Mouse (Mus musculus): ENCODE results near the gene Gm5089.

Gm5089 gene

DNA sequence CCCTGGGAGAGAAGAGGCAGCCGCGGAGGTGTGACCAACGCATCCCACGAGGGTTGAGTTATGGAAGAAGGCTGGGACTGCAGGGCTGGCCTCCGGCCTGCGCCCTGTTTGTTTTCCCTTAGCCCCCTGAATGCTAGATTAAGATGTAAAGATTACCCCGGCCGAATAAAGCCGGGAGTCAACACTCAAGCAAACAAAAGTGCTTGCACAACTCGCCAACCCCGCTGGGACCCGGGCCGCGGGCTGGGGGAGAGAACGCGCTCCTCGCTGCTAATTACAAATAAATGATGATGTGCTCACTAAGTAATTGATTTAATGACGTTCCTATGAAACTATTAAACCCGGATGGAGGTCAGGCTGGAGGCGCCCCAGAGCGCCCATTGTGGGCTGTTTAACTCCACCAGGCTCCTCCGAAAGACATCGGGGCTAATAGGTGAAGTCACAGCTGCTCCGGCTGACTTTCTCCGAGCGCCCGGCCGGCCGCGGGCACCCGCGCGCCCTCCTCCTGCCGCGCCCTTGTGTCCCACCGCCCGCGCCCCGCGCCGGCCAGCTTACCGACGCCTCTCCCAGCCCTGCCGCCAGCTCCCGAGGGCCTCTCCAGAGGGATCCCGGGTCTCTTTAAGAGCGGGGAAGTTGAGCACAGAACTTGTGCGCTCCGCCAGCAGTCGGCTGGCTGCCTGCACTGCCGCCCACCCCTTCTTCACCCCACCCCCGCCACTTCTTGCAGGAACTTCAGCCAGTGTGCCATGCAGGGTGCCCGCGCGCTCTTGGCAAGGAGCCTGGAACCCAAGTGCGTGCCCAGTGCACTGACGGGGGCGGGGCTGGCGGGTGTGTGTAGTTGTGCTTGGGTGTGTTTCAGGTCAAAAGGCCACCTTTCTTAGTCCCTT is at the start of gene Gm5089:
Gm5089 (minus strand) TSS at position 620 of the 887 bp plus-strand sequence.
- DNase-seq: peak; percentile 78

DNA sequence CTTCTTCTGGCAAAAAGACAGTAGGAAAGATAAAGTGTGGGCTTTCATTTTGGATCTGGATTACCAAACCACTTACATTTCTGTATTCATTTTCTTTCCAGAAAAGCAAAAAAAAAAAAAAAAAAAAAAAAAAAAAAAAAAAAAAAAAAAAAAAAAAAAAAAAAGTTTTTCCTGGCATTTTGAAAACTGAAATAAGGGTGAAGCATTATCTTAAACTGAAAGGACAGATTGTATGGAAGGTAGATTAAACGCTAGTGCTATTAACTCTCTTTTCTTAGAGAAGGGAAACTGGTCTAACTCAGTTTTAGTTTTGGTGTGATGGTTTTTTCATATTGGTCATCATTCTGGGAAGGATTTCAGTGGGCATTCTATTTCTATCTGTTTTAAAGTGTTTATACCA is 41.1 kb upstream of the Gm5089 start:
- DNase-seq: no peak

DNA sequence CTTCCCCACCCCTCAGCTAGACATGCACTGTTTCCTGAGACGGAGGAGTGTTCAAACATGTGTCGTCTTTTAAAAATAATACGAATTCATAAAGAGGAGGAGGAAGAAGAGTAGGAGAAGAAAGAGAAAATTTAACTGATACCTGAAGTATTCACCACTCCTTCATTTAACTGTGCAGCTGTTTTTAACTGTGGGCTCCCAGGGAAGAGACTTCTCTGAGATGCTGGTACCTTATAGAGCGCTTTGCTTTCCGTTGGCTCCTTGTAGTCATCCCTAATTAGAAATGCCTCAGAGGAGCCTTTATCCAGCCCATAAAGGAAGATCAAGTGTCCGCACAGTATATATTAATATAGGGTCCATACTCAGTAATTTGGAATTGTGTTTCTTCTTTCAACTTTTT is 40.6 kb upstream of the Gm5089 start:
- DNase-seq: no peak

DNA sequence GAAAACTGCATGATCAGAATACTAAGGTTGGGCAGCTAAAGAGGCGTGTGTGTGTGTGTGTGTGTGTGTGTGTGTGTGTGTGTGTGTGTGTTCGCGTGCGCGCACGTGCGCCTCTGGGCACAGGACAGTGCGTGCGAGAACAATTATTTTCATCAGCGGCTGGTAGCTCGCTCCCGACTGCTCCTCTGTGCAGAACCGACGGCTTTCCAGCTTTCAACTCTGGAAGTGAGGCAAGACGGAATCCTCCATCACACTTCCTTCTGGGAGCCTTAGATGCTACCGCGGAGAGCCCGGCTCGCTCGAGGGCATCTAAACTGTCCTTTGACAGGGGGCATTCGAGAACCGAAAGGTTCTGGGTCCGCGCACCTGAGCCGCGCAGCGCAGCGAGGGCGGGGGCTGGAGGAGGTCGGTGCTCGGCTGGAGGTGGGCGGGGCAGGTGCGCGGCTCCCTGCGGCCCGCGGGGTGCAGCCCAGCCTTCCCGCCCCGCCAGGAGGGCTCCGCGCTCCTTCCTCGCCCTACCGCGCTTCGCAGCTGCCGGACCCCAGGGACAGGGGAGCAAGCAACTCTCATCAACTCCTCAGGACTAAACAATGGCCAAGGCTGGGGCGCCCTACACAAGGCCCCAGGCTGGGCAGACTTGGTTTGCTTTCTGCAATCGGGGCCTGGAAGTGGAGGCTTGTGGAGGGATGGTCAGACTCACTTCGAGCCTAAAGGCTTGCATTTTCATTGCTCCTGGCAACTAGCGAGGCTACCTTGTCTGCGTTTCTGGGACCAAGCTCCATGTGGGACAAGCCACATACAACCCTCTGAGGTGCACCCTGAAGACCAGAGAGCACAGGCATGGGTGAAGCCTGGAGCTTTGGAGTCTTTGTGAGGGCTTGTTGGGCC is 39.8 kb upstream of the Gm5089 start, which contains the start of gene Gm10837:
Gm10837 (plus strand) TSS at position 146 of the 888 bp plus-strand sequence.
- peak; percentile 73 for DNase-seq

DNA sequence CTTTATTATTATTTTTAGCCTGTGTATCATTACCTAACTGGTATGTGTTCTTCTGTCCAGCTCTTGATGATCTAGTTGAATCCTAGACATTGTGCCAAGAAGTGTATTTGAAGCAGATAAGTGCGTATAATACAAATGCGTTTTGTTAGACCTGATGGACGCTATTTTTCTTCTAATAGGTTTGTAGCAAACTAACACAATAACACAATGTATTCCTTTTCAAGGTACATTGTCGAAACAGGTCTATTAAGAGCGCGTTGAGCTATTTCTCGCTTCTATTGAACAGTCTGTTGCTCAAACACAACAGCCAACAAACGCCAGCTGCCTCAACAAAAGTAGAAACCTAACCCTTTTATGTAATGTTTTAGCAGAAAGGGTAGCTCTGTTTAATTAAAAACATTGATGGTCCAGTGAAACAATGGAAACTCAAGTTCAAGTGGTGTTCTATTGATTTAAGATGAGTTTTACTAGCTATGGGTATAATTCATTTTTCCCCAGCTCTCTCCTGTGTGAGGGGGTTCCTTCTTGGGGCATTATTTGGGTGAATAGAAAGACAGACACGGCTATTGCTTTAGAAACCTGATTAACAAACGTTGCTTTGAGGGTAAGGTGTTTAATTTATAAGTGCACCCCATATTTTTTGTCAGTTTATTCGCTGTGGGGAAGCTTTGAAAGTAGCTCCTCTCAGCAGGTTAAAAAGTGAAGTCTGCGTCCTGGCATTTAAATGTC is 38.9 kb upstream of the Gm5089 start:
- peak; percentile 78 for DNase-seq

DNA sequence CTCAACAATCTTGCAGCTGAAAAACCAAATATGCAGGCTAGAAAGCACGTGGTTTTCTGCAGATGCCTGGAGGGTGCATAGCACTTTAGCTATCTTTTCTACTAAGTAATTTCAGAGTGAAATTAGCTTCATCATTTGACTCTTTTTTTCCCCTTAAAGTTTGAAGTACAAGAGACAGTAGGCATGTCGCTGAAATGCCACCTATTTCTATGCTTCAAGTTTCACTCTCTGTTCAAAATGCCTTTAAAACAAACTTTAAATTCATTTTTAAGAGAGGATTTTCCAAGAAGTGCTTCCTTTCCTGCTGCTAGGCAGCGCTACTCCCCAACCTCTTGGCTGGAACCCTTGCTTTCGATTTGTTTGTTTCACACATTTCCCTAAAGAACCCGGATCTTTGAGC is 38.1 kb upstream of the Gm5089 start:
- DNase-seq: peak; percentile 61

DNA sequence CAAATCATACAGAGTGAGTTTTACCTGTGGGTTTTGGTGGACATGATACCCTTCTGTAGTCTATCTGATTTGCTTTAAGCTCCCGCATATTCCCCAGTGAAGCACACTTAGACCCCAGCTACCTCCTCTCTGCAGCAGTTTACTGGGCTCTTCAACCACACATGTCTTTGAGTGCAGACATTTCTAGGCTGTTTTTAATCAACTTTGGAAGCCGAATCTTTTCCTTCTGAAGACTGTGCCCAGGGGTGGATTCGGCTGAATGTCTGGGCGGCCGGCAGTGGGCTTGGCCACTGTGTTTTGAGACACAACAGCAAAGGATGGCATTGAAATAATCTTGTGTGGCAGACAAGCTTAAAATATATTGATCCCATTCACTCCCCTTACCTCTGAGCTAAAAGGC is 36.5 kb upstream of the Gm5089 start:
- peak; percentile 59 for DNase-seq

DNA sequence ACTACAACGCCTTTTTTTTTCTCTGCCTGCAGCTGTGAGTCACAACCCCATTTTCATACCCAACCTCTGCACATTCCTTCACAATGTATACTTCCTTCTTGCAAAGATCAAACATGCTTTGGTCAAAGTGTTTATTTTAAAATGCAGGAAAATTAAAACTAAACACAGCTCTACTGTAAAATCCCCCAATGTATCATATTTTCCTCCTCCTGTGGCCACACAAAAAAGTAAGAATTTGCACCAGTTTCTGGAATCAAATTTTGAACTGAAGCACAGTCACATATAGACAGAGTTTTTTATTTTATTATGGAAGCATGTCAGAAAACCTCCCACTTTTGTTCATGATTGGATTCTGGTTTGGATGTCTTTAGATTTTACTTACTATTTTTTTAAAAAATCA is 35.7 kb upstream of the Gm5089 start:
- no peak for DNase-seq

DNA sequence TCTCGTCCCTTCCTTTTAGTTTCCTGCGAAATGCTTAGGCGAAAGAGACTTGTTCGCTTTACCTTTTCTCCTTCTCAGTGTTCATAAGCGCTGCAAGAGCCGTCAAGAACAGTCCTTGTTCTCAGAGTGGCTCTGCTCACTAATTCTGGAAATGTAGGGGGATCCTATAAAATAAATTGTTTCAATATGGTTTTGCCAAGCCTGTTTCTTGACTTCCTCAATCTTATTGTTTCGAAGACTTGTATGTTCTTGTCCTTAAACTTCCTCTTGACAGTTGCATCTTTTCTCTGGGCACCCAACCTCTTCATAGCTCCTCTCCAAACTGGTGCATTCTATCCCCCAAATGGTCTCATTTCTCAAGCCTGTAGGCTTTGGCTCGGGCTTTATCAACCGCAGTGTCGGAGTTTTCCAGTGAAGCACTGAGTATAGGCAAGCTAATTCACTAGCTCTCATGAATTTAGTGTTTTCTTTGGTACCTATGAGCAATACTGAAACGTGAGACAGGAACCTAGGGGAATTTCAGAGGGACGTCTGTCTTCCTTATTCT is 34.8 kb upstream of the Gm5089 start:
- peak; percentile 63 for DNase-seq

DNA sequence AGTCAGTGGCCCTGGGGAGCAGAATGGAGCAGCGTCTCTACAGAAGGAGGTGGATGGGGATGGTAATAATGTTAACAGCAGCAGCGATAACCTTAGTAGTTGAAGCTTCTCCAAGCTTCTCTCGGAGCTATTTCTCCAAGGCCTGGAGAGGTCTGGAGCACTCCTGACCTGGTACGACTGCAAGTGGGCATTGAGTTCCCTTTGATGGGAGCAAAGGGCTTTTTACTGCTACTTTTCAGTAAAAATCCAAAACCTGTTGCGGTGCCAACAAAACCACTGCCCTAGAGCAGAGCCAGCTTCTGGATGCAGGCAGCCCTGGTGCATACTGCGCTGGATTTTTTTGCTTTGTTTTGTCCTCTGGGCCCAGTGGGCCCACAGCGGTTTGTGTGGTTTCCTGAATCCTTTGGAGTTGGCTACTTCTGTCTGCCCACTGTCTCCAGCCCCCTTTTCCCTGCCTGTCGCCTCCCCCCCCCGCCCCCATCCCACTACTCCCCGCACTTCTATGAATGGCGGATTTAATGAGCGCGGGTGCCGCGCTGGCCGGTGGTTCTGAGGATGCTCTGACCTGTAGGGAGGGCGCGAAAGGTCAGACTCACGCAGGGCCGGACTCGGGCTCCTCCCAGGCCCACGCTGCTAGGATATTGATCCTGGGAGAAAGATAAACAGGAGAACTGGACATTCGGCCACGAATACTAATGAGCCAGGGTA is 34.1 kb upstream of the Gm5089 start:
- DNase-seq: peak; percentile 72

DNA sequence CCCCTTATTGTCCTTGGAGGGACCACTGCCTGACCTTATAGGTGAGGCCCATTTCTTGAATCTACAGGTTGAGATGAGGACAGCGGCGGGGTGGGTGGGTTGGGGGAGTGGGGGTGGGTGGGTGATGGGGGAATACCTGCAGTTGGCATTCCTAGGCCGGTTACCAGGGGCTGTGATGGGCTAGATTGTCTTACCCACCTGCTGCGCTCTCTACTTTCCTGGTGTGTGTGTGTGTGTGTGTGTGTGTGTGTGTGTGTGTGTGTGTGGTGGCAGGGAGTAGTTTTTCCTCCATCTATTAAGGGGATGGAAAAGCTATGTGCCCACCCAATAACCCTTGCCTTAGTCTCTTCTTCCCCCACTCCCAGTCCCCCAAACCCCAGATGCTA is 33.5 kb upstream of the Gm5089 start:
- DNase-seq: no peak

DNA sequence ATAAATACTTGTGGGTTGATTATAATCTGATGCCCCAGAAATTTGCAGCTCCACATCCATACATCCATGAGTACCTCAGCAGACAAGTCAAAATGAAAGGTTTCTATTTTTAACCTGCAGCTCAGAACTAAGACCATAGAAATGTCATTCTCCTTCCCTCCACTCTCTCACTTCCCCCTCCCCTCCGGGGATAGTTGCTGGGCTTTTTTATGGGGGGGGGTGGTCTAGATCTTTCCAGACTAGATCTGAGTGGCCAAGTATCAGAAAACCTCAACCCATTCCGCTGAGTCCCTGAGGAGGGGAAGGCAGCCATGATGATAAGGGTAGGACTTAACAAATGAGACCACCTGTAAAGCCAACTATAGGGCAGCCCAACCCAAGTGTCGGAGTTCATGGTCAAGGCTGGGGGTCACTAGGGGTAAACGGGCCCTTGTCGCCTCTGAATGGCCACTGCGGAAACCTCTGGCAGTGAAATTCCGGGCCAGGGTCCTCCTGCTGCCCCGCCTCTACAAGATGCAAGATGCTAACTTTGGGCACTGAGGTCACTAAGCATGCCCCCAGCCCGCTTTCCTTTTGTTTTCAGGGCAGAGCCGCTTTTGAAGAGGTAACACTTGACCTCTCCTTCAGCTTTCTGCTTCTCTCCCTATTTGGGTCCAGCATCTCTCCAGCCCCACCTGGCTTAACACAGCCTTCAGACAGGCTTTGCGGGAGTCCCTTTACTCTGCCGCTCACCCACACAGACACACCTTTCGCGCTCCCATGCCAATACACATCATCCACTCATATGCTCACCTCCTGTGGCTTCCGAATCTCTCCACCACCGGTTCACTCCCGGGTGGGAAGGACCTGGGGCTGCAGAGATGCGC is 32.9 kb upstream of the Gm5089 start:
- DNase-seq: peak; percentile 90

DNA sequence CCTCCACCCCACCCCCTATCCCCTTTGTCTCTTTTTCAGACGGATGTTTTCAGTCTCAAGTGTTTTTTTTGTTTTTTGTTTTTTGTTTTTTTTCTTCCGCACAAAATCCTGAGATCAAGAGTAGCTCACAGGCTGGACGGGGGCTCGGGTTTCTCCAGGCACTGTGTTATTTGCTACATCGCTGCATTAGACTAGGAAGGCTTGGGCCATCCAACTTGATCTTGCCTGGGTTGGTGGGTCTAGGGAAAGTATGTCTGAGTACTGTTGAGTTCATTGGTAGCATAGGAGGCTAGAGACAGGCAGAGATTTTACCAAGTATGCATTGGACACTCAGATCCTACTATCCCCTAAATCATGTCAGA is 32.1 kb upstream of the Gm5089 start:
- peak; percentile 58 for DNase-seq

DNA sequence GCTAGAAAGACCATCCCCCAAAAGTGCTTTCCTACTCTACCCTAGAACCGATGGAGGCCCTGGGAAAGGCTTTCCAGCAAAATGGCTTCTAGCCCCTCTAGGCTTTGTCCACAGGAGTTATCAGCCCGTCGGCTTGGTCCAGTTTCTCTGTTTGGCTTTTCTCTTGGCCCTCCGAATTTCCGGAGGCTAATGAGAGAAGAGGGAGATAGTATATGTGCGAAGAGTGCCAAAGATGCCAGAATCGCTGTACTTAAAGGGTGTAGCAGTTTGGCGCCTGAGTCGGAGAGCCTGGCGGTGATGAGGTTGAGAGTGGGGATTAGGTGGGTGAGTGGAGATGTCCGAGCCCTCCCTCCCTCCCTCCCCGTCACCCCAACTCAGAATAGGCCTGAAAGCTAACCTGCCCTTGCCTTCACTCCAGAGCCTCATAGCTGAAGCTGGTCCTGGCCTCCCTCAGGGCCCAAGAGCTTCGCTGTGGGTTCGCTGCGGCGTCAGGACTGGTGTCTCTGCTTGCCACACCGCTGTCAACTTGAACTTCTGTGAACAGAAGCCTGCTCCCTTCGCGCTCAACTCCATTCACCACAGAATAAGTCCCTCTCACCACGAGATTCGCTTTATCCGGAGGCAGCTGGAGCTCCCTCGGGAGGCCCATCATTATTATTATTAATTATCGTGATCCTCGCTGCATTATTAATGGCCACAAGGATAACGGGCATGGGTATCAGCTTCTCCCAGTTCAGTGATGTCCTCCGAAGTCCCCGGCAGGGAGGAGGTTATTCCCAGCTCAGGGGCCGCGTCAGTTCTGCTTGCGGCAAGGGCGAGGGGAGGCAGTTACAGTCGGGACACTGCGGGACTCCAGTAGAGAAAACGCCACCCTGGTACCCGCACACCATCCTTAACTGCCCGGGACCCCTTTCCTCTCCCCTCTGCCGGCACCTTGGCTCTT is 31.4 kb upstream of the Gm5089 start:
- DNase-seq: peak; percentile 73

DNA sequence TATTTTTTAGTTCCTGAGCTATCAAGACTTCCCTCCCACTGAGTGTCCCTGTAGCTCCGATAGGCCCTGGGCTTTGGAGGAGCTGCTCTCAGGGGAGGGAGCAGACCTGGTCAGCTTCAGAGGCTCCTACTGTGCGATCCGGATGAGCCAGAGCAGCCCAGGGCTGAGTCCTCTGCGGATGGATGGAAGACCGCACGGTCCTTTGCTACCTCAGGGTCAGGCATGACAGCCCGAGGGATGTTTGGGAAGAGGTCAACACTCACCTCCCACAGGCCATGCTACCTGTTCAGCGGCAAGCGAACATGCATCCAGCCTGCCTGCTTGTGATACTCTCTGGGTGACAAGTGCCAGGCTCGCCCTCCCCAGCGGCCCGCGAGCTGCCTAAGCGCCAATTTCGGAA is 30.3 kb upstream of the Gm5089 start:
- DNase-seq: peak; percentile 78

DNA sequence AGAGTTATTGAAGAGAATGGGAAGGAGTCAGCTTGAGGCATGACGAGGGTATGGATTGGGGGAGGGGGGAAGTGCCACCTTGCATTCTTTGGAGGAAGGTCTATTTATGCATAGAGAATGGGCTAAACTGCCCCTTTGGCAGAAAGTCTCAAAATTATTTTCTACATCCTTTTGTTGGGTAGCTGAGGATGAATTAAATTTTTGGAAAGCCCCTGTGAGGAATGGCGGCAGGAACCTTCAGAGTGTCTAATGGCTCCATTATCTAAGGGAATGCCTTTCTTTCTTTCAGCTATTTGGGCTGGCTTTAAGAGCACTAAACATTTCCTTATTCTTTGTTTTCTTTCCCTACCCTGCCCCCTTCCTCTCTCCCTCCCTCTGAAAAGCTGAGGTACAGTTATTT is 29.4 kb upstream of the Gm5089 start:
- peak; percentile 57 for DNase-seq

DNA sequence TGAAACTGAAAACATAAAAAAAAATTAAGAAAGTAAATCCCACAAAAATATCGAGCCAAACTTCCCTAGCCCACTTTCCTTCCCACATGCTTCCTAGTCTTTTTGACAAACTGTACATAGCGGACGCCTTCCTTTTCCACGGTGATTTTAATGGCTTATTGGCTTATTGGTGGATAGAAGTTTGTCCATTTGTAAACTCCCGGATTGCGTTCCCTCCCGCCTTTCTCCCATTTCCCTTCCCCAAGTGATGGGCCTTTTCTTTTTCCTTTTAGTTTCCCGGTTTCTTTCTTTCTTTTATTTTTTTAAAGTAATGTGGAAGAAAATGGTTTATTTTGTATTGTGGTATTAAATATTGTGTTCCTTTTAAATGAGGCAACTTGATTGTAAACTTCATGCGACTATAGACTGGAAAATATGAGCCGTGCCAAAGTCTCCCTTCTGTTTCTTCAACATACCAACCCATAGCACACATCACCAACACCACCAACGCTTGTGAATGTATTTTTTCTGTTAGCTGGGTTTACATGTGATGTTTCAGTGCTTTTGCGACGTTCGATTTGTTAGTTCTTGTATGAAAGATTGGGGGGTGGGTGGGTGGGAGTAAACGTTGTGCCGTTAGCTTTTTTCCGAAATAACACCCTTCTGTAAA is 28.7 kb upstream of the Gm5089 start:
- no peak for DNase-seq

DNA sequence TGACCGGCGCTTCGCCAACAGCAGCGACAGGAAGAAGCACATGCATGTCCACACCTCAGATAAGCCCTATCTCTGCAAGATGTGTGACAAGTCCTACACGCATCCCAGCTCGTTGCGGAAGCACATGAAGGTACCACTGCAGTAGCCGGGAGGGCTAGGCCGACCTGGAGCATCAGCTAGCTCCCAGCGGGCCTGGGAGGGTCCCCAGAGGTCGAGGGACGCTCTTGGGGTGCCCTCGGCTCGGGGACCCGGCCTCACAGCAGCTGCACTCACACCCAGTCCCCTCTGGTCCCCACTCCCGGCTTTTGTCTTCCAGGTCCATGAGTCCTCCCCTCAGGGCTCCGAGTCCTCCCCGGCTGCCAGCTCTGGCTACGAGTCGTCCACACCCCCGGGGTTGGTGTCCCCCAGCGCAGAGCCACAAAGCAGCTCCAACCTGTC is 27.7 kb upstream of the Gm5089 start:
- DNase-seq: peak; percentile 63

DNA sequence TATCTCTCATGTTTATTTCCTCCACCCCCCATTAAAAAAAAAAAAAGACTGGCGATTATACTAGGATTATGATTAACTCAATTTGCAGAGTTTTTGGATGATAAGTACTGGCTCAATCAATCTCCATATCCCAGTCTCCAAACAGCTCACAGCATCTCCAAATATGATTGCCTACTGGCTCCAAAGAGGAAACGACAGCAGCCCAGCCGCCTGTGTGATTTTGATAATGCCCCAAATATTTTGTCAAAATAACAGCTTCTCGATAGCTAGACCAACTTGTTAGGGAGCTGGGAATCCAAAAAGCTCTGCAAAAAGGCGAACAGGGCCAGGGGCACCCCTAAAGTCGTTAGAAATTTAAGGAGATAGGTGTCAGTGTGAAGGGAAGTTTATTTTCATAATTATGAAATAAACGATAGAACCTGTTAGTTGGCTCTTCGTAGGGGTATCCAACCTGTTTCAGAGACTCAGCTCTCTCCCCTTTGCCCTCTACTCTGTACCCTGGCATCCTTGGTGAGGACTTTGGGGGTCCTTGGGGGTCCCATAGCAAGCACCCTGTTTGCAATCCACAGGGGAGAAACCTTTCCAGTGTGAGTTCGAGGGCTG is 27.2 kb upstream of the Gm5089 start:
- peak; percentile 53 for DNase-seq

All from cerebellum, adult 9-10 months (tissue).